Mouse (Mus musculus): Measurements from ENCODE around the gene Ilk. TPM values are rescaled to one million over a fixed set of nuclear protein-coding genes. Genes with fewer than 3 reads are reported as not detected.
A peak's percentile ranks its signal among the peaks of the same experiment; 100 is the strongest.
"Not testable (repeated sequence)": the region's sequence is repeated elsewhere in the genome, so short reads cannot be mapped to it uniquely, and the experiment has no call there.

Ilk gene
- total RNA-seq, 1 experiment from 2014 or later: 168 TPM

DNA sequence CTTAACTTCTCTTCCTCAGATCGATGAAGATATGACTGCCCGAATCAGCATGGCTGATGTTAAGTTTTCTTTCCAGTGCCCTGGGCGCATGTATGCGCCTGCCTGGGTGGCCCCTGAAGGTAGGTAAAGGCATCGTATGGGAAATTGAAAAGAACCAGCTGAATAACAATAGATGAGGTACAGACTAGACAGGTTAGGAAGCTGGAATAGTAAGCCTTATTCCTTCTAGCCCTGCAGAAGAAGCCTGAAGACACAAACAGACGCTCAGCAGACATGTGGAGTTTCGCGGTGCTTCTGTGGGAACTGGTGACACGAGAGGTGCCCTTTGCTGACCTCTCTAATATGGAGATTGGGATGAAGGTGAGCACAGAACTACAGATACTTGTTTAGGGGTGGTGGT is 5.6 kb downstream of the Ilk start:
- no peak for ATAC-seq (ENCODE audit: extremely low read depth, insufficient number of reproducible peaks, low FRiP score, poor library complexity, severe bottlenecking)

DNA sequence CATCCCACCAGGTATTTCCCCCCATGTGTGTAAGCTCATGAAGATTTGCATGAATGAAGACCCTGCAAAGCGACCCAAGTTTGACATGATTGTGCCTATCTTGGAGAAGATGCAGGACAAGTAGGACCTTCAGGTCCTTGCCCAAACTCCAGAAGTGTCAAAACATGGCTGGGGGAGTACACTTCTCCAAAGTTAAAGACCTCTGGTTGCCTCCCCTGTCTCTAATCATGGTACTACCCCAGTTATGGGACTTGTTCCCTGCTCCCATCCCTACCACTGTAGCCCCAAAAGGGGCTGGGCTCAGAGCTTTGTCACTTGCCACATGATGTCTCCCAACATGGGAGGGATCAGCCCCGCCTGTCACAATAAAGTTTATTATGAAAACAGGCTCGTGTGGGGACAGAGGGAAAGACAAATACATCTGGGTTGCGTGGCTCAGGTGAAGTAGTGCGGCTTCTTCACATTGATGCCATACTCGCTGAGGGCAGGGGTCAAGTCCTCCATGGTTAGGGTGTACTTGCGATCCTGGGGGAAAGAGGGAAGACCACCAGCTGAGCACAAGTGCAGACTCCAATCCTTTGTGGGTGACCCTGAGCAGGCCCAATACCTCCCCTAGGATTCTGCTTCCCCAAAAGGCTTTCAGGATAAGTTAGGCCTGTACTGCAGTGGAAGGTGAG is 6.3 kb downstream of the Ilk start:
- ATAC-seq (ENCODE audit: extremely low read depth, insufficient number of reproducible peaks, low FRiP score, poor library complexity, severe bottlenecking): not testable (repeated sequence)

DNA sequence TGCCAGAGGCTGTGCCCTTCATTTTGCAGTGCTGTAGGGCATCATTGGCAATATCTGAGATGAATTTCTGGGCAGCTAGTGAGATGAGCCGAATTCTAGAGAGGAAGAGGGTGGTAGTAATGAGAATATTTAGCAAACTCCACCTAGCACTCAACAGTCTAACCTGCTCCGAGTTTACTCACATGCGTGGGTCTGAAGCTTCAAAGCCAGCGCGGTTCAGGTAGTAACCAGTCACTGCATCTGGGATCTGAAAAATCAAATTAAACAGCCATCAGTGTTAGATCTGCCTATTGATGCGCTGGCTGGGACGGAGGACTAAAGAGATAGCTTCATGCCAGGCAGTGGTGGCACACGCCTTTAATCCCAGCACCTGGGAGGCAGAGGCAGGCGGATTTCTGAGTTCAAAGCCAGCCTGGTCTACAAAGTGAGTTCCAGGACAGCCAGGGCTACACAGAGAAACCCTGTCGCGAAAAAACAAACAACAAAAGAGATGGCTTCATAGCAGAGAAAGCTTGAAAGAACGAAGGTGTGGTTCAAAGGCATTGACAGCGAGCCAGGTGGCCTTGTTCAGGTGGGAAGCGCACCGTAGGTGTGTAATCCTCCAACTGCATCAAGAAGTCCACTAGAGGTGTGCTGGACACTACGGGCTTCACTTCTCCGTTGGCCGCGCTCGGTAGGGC is 7.0 kb downstream of the Ilk start:
- not testable (repeated sequence) for ATAC-seq (ENCODE audit: extremely low read depth, insufficient number of reproducible peaks, low FRiP score, poor library complexity, severe bottlenecking)

DNA sequence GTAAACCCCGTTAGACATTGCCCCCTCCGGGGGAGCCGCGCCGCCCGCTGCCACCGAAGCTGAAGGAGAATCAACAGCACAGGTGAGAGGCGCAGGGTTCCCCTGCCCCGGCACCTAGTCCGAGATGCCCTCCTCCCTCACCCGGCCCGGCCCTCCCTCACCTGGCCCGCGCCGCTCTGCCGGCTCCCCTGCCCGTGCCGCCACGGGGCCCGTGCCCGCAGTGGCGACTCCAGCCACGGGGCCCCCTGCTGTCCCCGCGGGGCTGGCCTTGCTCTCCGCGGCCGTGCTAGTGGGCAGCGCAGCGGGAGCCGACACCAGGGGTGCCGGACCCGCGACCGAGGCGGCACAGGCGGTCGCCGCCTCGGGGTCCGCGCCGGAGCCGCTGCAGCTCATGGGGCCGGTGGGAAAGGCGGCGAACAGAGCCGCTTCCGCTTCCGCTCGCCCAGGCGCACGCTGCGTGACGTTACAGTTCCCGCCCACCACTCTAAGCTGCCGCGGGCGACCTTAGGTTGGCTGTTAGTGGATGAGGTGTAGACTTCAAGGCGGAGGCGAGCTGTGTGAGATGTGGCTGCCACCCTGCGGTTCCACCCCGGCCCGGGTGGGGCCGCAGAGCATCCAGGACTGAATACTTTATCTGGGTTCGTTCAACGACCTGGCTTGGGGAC is 7.7 kb downstream of the Ilk start, which contains the start of gene Taf10:
TSS of gene Taf10 (minus strand) at position 436 of the 665 bp plus-strand sequence.
- ATAC-seq (ENCODE audit: extremely low read depth, insufficient number of reproducible peaks, low FRiP score, poor library complexity, severe bottlenecking): peak; percentile 98

DNA sequence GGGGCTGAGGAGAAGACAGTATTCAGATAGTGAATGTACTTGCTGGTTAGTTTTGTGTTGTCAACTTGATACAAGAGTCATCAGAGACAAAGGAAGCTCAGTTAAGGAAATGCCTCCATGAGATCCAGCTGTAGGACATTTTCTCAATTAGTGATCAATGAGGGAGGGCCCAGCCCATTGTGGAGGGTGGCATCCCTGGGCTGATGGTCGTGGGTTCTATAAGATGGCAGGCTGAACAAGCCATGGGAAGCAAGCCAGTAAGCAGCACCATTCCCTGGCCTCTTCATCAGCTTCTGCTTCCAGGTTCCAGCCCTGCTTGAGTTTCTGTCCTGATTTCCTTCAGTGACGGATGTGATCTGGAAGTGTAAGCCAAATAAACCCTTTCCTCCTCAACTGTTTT is 11.4 kb downstream of the Ilk start:
- ATAC-seq (ENCODE audit: extremely low read depth, insufficient number of reproducible peaks, low FRiP score, poor library complexity, severe bottlenecking): no peak

DNA sequence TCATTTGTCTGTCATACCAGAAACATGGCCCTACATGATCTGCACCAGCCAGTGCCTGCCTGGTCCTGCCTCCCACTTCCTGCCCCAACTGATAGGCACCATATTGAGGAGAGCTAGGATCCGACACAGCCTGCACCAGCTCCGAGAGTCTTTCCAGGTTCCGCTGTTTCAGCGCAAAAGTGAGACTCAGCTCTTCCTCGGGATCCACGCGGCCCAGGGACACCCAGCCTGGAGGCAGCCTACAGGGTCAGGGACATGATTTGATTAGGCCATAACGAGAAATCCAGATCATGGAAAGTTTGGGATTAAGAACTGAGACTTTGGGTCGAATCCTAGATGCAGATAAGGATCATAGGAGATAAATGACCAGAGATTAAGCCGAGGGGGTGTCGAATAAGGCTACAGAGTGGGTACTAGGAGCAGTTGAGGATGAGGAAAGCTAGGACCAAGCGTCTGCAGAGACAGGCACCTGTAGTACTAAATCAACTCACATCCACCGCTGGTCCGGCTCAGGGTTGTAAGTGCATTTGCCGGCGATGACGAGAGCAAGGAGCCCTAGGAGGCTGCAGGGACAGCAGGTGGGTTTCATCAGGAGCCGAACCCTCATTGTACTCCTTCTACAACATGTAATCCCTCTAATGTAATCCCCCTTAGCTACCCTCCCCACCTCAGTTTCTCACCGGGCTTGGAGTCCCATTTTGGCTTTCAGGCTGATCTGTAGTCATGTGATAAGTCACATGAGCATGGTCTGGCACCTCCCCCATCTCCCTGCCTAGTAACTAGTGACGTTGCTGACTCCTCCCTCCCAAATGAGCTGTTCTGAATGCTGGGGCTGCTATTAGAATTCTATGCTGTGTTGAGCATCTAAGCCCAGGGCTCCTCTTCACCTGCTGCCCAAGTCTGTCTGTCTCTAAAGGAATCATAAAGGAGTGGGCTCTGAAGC is 15.4 kb downstream of the Ilk start, which contains the start of gene Tpp1:
TSS of gene Tpp1 (minus strand) at position 745 of the 943 bp plus-strand sequence.
- ATAC-seq (ENCODE audit: extremely low read depth, insufficient number of reproducible peaks, low FRiP score, poor library complexity, severe bottlenecking): peak; percentile 91

DNA sequence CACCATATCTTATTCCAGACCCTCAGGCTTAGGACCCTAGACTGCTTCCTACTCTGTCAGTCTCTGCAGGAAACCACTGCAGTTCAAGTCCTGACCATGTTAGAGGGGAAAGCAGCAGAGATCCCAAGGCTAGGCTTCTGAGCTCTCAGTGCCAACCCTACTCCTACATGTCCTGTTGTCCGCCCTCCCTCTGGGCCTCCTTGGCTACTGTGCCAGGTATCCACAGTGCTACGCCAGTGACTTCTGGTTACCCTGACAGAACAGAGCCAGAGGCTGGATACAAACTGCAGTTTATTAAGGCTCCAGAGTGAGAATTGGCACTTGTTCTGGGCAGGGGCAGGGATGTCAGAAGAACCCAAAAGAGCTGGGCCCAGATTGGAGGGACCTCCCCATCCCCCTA is 16.3 kb downstream of the Ilk start:
- no peak for ATAC-seq (ENCODE audit: extremely low read depth, insufficient number of reproducible peaks, low FRiP score, poor library complexity, severe bottlenecking)

DNA sequence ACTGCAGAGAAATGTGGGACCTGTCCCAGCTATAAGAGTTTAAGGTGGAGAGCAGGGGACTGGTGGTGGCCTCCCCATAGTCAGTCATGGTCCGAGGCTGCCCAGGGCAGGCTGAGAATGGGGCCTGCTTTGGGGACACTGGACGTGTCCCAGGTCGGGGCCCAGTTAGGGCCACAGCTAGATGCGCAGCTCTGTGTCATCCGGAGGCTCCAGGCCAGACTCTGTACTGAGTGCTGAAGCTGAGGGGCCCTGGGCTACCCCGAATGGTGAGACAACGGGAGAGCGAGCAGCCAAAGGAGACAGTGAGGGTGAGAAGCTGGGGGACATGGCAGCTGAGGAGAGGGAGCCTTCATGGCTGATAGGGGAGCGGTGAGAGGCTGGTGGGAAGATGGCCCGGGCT is 16.9 kb downstream of the Ilk start:
- no peak for ATAC-seq (ENCODE audit: extremely low read depth, insufficient number of reproducible peaks, low FRiP score, poor library complexity, severe bottlenecking)

DNA sequence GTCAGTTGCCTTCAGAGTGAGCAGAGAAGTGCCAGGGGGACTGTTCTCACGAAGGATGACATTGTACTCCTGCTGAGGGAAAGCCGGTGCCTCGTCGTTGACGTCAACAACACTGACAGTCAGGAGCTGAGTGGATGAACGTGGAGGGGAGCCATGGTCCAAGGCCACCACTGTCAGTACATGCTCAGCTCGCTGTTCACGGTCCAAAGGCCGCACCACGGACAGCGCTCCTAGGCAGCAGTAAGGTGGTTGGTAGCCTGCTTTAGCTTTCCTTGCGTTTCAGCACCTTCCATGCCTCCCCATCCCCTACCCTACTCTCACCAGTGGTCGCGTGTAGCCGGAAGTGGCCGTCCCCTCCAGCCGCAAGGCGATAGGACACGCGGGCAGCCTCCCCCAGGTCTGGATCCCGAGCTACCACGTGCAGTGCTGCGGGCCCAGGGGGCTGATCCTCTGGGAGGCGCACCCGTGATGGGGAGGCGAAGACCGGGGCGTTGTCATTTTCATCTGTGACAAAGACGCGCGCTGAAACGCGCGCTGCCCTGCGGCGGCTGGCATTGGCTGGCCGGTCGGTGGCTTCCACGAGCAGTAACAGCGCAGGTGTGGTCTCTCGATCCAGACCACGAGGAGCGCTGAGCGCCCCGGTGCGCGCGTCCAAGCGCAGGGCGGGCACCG is 25.6 kb downstream of the Ilk start:
- ATAC-seq (ENCODE audit: extremely low read depth, insufficient number of reproducible peaks, low FRiP score, poor library complexity, severe bottlenecking): no peak

DNA sequence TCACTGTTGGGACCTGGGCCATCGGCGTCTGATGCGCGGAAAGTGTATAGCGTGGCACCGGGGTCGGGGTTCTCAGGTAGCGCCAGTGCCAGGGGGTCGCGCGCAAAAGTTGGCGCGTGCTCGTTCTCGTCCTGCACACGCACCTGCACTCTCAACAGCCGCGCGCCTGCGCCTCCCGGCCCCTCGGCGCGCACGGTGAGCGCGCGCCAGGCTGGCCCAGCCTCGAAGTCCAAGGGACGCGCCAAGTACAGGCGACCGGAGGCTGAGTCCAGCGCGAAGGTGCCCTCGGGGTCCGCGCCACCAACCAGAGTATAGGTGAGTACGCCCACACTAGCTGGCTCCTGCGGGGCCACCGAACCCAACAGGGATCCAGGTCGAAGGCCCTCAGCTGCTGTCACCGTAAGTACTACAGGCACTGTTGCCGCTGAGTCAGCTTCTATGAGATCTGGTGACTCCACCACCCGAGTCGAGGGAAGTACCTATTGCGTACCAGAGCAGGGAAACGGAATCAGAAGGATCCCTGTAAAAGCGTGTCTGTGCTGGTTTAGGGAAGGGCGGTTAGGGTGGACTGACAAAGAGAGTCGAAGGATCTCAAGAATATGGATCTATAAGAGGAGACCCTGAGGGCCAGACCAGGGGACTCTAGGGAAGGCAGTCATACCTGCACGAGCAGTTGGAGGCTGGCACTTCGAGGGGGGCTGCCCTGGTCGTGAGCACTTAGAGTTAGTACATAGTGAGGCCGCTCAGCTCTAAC is 26.3 kb downstream of the Ilk start:
- ATAC-seq (ENCODE audit: extremely low read depth, insufficient number of reproducible peaks, low FRiP score, poor library complexity, severe bottlenecking): no peak

DNA sequence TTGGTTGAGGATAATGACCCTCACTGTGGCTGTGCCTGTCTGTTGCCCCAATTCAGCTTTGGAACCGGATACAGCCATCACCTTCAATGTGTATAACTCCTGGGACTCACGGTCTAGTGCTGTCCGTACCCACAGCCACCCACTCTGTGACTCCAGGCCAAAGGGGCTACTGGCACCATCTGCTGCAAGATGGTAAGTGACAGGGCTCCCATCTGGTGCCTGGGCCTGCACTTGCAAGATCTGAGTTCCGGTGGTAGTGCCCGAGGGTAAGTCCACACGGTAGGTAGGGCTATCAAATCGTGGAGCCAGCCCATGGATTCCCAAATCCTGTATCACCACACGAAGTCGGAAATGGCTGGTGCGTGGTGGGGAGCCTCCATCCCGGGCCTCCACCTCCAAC is 27.9 kb downstream of the Ilk start:
- ATAC-seq (ENCODE audit: extremely low read depth, insufficient number of reproducible peaks, low FRiP score, poor library complexity, severe bottlenecking): no peak

DNA sequence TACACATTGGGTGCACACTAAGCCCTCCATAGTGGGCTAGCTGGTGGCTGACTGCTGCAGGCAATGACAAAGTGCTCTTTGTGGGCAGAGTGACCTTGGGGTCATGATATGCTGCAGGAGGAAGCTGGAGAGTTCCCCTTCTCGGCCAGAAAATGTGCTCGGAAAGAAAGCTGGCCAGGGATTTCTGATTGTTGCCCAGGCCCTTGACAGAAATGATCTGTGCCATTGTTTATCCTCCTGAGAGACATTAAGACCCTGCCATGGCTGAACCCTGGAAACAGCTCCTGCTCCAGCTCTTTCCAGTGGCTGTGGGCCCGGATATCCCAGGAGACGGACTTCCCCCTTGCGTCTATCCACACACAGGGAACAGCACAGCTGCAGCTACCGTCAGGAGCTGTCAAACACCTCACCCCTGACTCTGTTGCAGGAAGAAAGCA is 31.4 kb downstream of the Ilk start:
- ATAC-seq (ENCODE audit: extremely low read depth, insufficient number of reproducible peaks, low FRiP score, poor library complexity, severe bottlenecking): no peak

DNA sequence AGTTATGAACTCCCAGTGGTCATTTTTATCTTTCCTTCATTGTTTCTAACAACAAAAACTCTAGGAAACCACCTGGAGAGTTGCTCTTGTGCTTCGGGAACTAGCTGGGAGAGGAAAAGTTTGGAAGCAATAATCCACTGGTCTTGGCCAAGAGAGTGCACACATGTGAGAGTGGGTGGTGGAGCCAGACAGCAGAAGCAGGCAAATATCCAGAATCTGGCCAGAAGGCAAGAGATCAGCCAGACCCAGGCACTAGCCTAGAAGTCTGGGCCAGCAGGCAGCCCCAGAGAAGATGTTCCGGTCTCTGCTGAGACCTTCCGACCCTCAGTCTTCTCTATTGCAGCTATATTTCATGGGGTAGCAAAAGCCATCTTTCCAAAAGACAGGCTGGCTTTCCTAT is 33.6 kb downstream of the Ilk start:
- no peak for ATAC-seq (ENCODE audit: extremely low read depth, insufficient number of reproducible peaks, low FRiP score, poor library complexity, severe bottlenecking)

DNA sequence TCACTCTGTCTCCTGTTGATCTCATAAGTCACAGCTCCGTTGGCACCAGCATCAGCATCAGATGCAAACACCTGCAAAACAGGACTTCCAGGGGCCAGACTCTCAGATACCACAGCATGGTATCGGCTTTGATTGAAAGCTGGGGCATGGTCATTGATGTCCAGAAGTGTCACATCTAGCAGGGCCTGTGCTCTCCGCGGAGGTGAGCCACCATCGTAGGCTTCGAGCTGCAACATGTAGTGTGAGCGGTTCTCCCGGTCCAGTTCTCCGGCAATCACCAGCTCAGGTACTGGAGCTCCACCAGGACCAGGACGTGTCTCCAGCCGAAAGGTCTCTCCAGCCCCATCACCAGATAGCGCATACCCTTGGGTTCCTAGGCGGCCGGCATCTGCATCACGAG is 35.9 kb downstream of the Ilk start:
- no peak for ATAC-seq (ENCODE audit: extremely low read depth, insufficient number of reproducible peaks, low FRiP score, poor library complexity, severe bottlenecking)

DNA sequence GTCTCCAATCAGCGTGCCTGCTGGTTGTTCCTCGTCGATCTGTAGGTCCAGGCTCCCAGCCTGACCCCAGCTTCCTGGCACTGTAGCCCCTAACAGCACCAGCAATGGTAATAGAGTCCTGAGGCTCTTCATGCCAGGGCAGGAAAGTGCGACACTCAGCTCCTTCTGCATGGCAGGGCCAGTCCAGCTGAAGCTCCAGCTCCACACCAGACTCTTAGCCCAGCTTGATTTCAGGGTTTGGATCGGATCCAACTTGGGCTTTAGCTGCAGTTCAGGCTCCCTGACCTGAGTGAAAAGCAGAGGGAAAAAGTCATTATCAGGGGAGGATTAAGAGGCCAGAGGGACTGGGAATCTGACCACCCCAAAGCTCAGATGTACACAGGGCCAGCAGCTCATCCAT is 36.6 kb downstream of the Ilk start:
- ATAC-seq (ENCODE audit: extremely low read depth, insufficient number of reproducible peaks, low FRiP score, poor library complexity, severe bottlenecking): no peak

DNA sequence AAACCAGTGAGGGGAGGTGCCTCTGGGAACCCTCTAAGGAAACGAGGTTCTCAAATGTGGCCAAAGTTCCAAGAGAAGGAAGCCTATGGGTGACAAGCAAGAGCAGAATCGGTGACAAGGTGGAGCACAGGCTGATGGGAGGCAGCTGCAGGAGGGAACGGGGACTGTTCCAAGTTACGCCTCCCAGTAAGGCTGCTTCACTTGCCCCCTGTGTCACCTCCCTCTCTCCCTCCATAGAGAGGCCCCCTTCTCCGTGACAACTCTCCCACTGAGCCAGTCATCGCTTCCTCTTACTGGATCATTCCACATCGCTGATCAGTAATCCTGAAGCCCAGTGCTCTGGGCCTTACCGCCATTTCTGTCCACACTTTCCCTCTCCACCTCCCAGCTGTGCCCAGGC is 38.3 kb downstream of the Ilk start:
- ATAC-seq (ENCODE audit: extremely low read depth, insufficient number of reproducible peaks, low FRiP score, poor library complexity, severe bottlenecking): no peak

DNA sequence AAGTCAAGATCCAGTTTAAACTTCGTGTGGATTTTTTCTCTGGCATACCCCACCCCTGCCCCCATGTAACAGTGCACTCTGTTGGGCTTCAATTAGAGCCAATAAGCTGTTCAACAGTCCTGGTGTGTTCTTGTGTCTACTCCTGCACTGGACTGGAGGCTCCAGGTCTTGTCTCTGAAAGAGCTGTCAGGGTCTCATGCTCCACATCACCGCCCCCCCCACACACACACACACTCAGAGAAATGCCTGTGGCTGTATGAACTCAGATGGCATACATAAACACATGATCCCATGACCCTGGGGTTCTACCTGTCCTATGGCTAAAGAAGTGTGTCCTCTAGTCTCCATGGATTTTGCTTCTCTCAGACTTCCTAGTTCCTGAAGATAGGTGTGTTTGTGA is 39.6 kb downstream of the Ilk start:
- no peak for ATAC-seq (ENCODE audit: extremely low read depth, insufficient number of reproducible peaks, low FRiP score, poor library complexity, severe bottlenecking)

DNA sequence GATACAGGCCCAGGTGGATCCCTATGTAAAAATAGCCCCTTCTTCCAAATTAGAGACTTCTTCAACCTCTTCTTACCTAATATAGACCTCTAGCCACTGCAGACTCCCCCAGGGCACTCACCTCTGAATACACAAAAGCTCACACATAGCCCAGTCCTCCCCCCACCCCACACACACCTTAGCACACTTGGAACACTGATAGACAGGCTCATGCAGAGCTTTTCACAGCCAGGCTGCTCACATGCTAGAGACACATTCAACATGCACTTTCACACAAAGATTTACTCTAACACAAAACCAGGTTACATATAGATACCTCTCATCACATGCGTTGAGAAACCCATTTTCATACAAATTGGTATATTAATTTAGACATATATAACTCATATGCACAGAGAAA is 40.9 kb downstream of the Ilk start:
- ATAC-seq (ENCODE audit: extremely low read depth, insufficient number of reproducible peaks, low FRiP score, poor library complexity, severe bottlenecking): no peak

Data from neutrophil, adult 5-6 weeks (primary cell).